ENCODE assay signal across 8 mouse cellular contexts in the genomic region with DNA sequence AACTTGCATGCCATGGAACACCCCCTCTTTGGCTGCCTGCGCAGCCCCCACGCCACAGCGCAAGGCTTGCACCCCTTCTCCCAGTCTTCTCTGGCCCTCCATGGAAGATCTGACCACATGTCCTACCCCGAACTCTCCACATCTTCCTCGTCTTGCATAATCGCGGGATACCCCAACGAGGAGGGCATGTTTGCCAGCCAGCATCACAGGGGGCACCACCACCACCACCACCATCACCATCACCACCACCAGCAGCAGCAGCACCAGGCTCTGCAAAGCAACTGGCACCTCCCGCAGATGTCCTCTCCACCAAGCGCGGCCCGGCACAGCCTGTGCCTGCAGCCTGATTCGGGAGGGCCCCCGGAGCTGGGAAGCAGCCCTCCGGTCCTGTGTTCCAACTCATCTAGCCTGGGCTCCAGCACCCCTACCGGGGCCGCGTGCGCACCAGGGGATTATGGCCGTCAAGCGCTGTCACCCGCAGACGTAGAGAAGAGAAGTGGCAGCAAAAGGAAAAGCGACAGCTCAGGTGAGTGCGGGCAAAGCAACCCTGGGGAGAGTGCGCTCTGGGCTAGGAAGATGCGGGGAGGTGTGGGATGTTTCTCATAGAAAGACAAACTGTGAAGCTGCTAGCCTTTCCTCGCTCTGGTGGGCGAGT. TPM values are rescaled to one million over a fixed set of nuclear protein-coding genes. Genes with fewer than 3 reads are reported as not detected.
A peak's percentile ranks its signal among the peaks of the same experiment; 100 is the strongest.
DNase-seq lines count a peak whose midpoint lies in the region; ATAC-seq and TF ChIP-seq lines count a peak whose summit lies in the region.

No protein-coding gene starts in this region.

- no peak for TF ChIP-seq CTCF in layer of hippocampus, adult 2 months (conservative IDR thresholded peaks at IDR 0.05)
- no peak for TF ChIP-seq CTCF in brain, embryonic 14.5 days (IDR thresholded peaks at IDR 0.05; ENCODE audit: borderline replicate concordance, extremely low read depth, insufficient read depth, insufficient read length)
- TF ChIP-seq CTCF in forebrain, postnatal 0 days (IDR thresholded peaks at IDR 0.05; ENCODE audit: low read depth) = 0 out of 2 replicates have a peak, but pooled peaks have one; percentile 3

- 0 out of 2 replicates have a peak, but pooled peaks cover 15% of the 10 kb centered on the region for H3K4me1 ChIP-seq in forebrain, postnatal 0 days (ENCODE audit: insufficient read depth)
- peaks cover 14% of the 10 kb centered on the region for H3K4me1 ChIP-seq in hindbrain, embryonic 12.5 days
- H3K4me1 ChIP-seq in lung, embryonic 15.5 days = no peaks in the 10 kb centered on the region

- peak overlapping the region; percentile 44 for H3K4me3 ChIP-seq in layer of hippocampus, adult 2 months
- peak overlapping the region; percentile 44 for H3K4me3 ChIP-seq in forebrain, postnatal 0 days (ENCODE audit: low read depth, low read length)
- peak overlapping the region; percentile 44 for H3K4me3 ChIP-seq in hindbrain, embryonic 12.5 days
- peak overlapping the region; percentile 65 for H3K4me3 ChIP-seq in lung, embryonic 15.5 days

- H3K27me3 ChIP-seq in forebrain, postnatal 0 days (ENCODE audit: insufficient read depth, low read length) = peaks cover 38% of the 10 kb centered on the region
- H3K27me3 ChIP-seq in hindbrain, embryonic 12.5 days = peaks cover 51% of the 10 kb centered on the region
- peaks cover 8% of the 10 kb centered on the region; the same call in 1 of the 2 replicates for H3K27me3 ChIP-seq in lung, embryonic 15.5 days

- no peak overlapping the region for H3K9ac ChIP-seq in forebrain, postnatal 0 days
- peak overlapping the region; percentile 51; the same call in 1 of the 2 replicates for H3K9ac ChIP-seq in hindbrain, embryonic 12.5 days
- H3K9ac ChIP-seq in lung, embryonic 15.5 days = peak overlapping the region; percentile 53

- no peaks in the 10 kb centered on the region for H3K9me3 ChIP-seq in forebrain, postnatal 0 days (ENCODE audit: low read length)
- no peaks in the 10 kb centered on the region for H3K9me3 ChIP-seq in hindbrain, embryonic 12.5 days (replicated peaks)
- no peaks in the 10 kb centered on the region for H3K9me3 ChIP-seq in lung, embryonic 15.5 days

- no peak overlapping the region for H3K27ac ChIP-seq in layer of hippocampus, adult 2 months
- no peak overlapping the region for H3K27ac ChIP-seq in forebrain, postnatal 0 days (ENCODE audit: low read depth, low read length)
- H3K27ac ChIP-seq in hindbrain, embryonic 12.5 days = no peak overlapping the region
- peak overlapping the region; percentile 84 for H3K27ac ChIP-seq in lung, embryonic 15.5 days

- WGBS in forebrain, postnatal 0 days = 3% methylated on average over 29 of the region's 29 CpGs
- under 1% methylated on average over 29 of the region's 29 CpGs for WGBS in hindbrain, embryonic 12.5 days
- under 1% methylated on average over 29 of the region's 29 CpGs for WGBS in lung, embryonic 15.5 days

- ATAC-seq in forebrain, postnatal 0 days = peak; percentile 64
- ATAC-seq in hindbrain, embryonic 12.5 days (ENCODE audit: low FRiP score) = peak; percentile 73
- ATAC-seq in lung, embryonic 15.5 days (ENCODE audit: borderline replicate concordance, extremely low read depth, low FRiP score, low TSS enrichment) = peak; percentile 61; the same call in 1 of the 2 replicates
- ATAC-seq in inflammation-experienced regulatory T-cells, adult 6 months = no peak

- no peak for DNase-seq in layer of hippocampus, adult 2 months (ENCODE audit: low spot score in 2 of 2)
- no peak for DNase-seq in layer of hippocampus, adult 11-12 months (ENCODE audit: low spot score)
- peak; percentile 52 for DNase-seq in brain, embryonic 14.5 days (ENCODE audit: low read depth)
- peak; percentile 33 for DNase-seq in forebrain, postnatal 0 days
- peak; percentile 14 for DNase-seq in right cerebral cortex, postnatal 4 days

- H3K4me2 ChIP-seq in forebrain, postnatal 0 days (ENCODE audit: low read depth) = peak overlapping the region; percentile 74
- H3K4me2 ChIP-seq in hindbrain, embryonic 12.5 days (replicated peaks) = peak overlapping the region; percentile 88
- peak overlapping the region; percentile 61 for H3K4me2 ChIP-seq in lung, embryonic 15.5 days

- no peak for TF ChIP-seq POLR2A in brain, embryonic 14.5 days (IDR thresholded peaks at IDR 0.05; ENCODE audit: borderline replicate concordance, extremely low read depth, insufficient read depth, insufficient read length, poor library complexity, severe bottlenecking)

- no peaks in the 10 kb centered on the region for H3K36me3 ChIP-seq in forebrain, postnatal 0 days (ENCODE audit: insufficient read depth)
- H3K36me3 ChIP-seq in hindbrain, embryonic 12.5 days = no peaks in the 10 kb centered on the region
- H3K36me3 ChIP-seq in lung, embryonic 15.5 days = no peaks in the 10 kb centered on the region

RNA-seq across cellular contexts. Expression of a gene that starts 0.6 kb away (rescaled TPM):
- not detected for total RNA-seq in layer of hippocampus, adult 2 months (2021)
- 0.96 and 2.1 TPM in 2 replicates for polyA plus RNA-seq in brain, embryonic 14.5 days (2012; rRNA removed)
- total RNA-seq in forebrain, postnatal 0 days (2014; rRNA removed) = 0.54 and 1.00 TPM in 2 replicates
- polyA plus RNA-seq in forebrain, postnatal 0 days (2015; fragmentation: Nextera tagmentation; extraction: Ambion mirVana) = 0.08 TPM in 1 of 2 replicates, not detected in the other
- 10.1 and 13.6 TPM in 2 replicates for polyA plus RNA-seq in hindbrain, embryonic 12.5 days (2016; fragmentation: Nextera tagmentation; extraction: Ambion mirVana)
- polyA plus RNA-seq in lung, embryonic 15.5 days (2015; fragmentation: Nextera tagmentation; extraction: Ambion mirVana) = 30.0 and 34.2 TPM in 2 replicates
- not detected for polyA plus RNA-seq in inflammation-experienced regulatory T-cells, adult 6 months (2017; shearing (Covaris generic))

Comparison
In these comparisons a context has a peak if more than half of its experiments do, and no peak if none do; other contexts are left out.
1. DNase-seq: peak in brain, embryonic 14.5 days (single experiment), forebrain, postnatal 0 days (single experiment) and right cerebral cortex, postnatal 4 days (single experiment); none in layer of hippocampus, adult 2 months (0 of 2) and layer of hippocampus, adult 11-12 months (single experiment).
2. Peak in every context shown above with its lines, with median percentiles within 50 percentile points of each other: H3K4me3 ChIP-seq and H3K4me2 ChIP-seq.